Mouse (Mus musculus): ENCODE data around the gene Vmn2r30. TPM values are rescaled to one million over a fixed set of nuclear protein-coding genes. Genes with fewer than 3 reads are reported as not detected.

Gene Vmn2r30
- polyA plus RNA-seq, 2 experiments: not detected

Small RNAs within 50 kb of the gene (microRNA-seq; reads per million reads assigned to microRNA genes)
- 1.7 reads per million for gene Mir5620

Other genes with a start within 250 kb of the Vmn2r30 start
- gene Zfp954, start 216.1 kb downstream of the Vmn2r30 start, polyA plus RNA-seq (2012; rRNA removed): 2.6 and 3.0 TPM in 2 replicates
- gene Zfp954, start 216.1 kb downstream of the Vmn2r30 start, polyA plus RNA-seq (2014; fragmentation: Nextera tagmentation; extraction: Ambion mirVana): 5.0 and 5.6 TPM in 2 replicates
- gene Zfp773, start 200.9 kb downstream of the Vmn2r30 start, polyA plus RNA-seq (2012; rRNA removed): 0.05 and 0.09 TPM in 2 replicates
- gene Zfp773, start 200.9 kb downstream of the Vmn2r30 start, polyA plus RNA-seq (2014; fragmentation: Nextera tagmentation; extraction: Ambion mirVana): 0.17 and 0.29 TPM in 2 replicates
- 0.18 and 0.28 TPM in 2 replicates for gene Zfp418, start 166.3 kb downstream of the Vmn2r30 start, polyA plus RNA-seq (2012; rRNA removed)
- 0.23 and 0.54 TPM in 2 replicates for gene Zfp418, start 166.3 kb downstream of the Vmn2r30 start, polyA plus RNA-seq (2014; fragmentation: Nextera tagmentation; extraction: Ambion mirVana)
- 0.51 and 0.74 TPM in 2 replicates for gene Zfp772, start 127.6 kb downstream of the Vmn2r30 start, polyA plus RNA-seq (2012; rRNA removed)
- 1.3 and 1.5 TPM in 2 replicates for gene Zfp772, start 127.6 kb downstream of the Vmn2r30 start, polyA plus RNA-seq (2014; fragmentation: Nextera tagmentation; extraction: Ambion mirVana)
- 0.04 and 0.11 TPM in 2 replicates for gene Vmn2r29, start 90.3 kb downstream of the Vmn2r30 start, polyA plus RNA-seq (2012; rRNA removed)
- gene Vmn2r29, start 90.3 kb downstream of the Vmn2r30 start, polyA plus RNA-seq (2014; fragmentation: Nextera tagmentation; extraction: Ambion mirVana): not detected in 2 replicates
- 0.10 and 0.32 TPM in 2 replicates for gene Gm45844, start 59.3 kb downstream of the Vmn2r30 start, polyA plus RNA-seq (2012; rRNA removed)
- 0.51 and 0.75 TPM in 2 replicates for gene Gm45844, start 59.3 kb downstream of the Vmn2r30 start, polyA plus RNA-seq (2014; fragmentation: Nextera tagmentation; extraction: Ambion mirVana)
- 5.2 and 6.2 TPM in 2 replicates for gene Clcn4, start 36.8 kb downstream of the Vmn2r30 start, polyA plus RNA-seq (2012; rRNA removed)
- gene Clcn4, start 36.8 kb downstream of the Vmn2r30 start, polyA plus RNA-seq (2014; fragmentation: Nextera tagmentation; extraction: Ambion mirVana): 10.2 and 10.7 TPM in 2 replicates
- not detected in 2 replicates for gene Gm45783, start 37.0 kb upstream of the Vmn2r30 start, polyA plus RNA-seq (2012; rRNA removed)
- gene Gm45783, start 37.0 kb upstream of the Vmn2r30 start, polyA plus RNA-seq (2014; fragmentation: Nextera tagmentation; extraction: Ambion mirVana): not detected in 2 replicates
- not detected in 2 replicates for gene Vmn2r31, start 62.1 kb upstream of the Vmn2r30 start, polyA plus RNA-seq (2012; rRNA removed)
- not detected in 2 replicates for gene Vmn2r31, start 62.1 kb upstream of the Vmn2r30 start, polyA plus RNA-seq (2014; fragmentation: Nextera tagmentation; extraction: Ambion mirVana)
- gene Vmn2r32, start 142.4 kb upstream of the Vmn2r30 start, polyA plus RNA-seq (2012; rRNA removed): not detected in 2 replicates
- not detected in 2 replicates for gene Vmn2r32, start 142.4 kb upstream of the Vmn2r30 start, polyA plus RNA-seq (2014; fragmentation: Nextera tagmentation; extraction: Ambion mirVana)
- not detected in 2 replicates for gene Vmn2r33, start 229.2 kb upstream of the Vmn2r30 start, polyA plus RNA-seq (2012; rRNA removed)
- gene Vmn2r33, start 229.2 kb upstream of the Vmn2r30 start, polyA plus RNA-seq (2014; fragmentation: Nextera tagmentation; extraction: Ambion mirVana): not detected in 2 replicates

Measured in liver, embryonic 14.5 days (tissue).